Mouse (Mus musculus) CH12.LX (cell line): ENCODE measurements around the gene Epx.

Experiments
- CTCF ChIP-seq, 2 experiments: IDR thresholded peaks in 1 of 2; conservative IDR thresholded peaks in 1 of 2; 2 replicates each; pipeline ENCODE4 v1.5.1; 2011 to 2012; ENCODE audit warnings: low read depth in 2 of 2, low read length in 2 of 2, improper control_type of control experiment in 1 of 2, inconsistent platforms in 1 of 2, mild to moderate bottlenecking in 1 of 2, moderate library complexity in 1 of 2
- EP300 ChIP-seq: IDR thresholded peaks from 2 replicates; pipeline ENCODE4 v1.6.1; 2011; ENCODE audit warnings: low read length, improper control_type of control experiment
- GABPA ChIP-seq: IDR thresholded peaks from 2 replicates; pipeline ENCODE4 v1.6.1; 2012; ENCODE audit warnings: low read depth, low read length, improper control_type of control experiment, inconsistent platforms; ENCODE audit not compliant: insufficient replicate concordance
- HCFC1 ChIP-seq: IDR thresholded peaks from 2 replicates; pipeline ENCODE4 v1.6.1; 2012; ENCODE audit warnings: low read depth, mild to moderate bottlenecking, inconsistent platforms, low read length, improper control_type of control experiment
- MAFK ChIP-seq: IDR thresholded peaks from 2 replicates; pipeline ENCODE4 v1.6.1; 2011; ENCODE audit warnings: low read length, improper control_type of control experiment; ENCODE audit not compliant: insufficient replicate concordance
- MAX ChIP-seq: IDR thresholded peaks from 2 replicates; pipeline ENCODE4 v1.6.1; 2011; ENCODE audit warnings: low read length, improper control_type of control experiment
- POLR2A ChIP-seq: IDR thresholded peaks from 2 replicates; pipeline ENCODE4 v1.6.1; 2011; ENCODE audit warnings: low read depth, mild to moderate bottlenecking, improper control_type of control experiment, low read length
- RAD21 ChIP-seq: IDR thresholded peaks from 2 replicates; pipeline ENCODE4 v1.6.1; 2011; ENCODE audit warnings: low read depth, mild to moderate bottlenecking, low read length, improper control_type of control experiment, moderate library complexity
- SIN3A ChIP-seq: IDR thresholded peaks from 2 replicates; pipeline ENCODE4 v1.6.1; 2012; ENCODE audit warnings: low read length, improper control_type of control experiment, inconsistent platforms
- TCF12 ChIP-seq: IDR thresholded peaks from 2 replicates; pipeline ENCODE4 v1.6.1; 2014; ENCODE audit warnings: low read depth, mild to moderate bottlenecking, inconsistent platforms, low read length, improper control_type of control experiment
- ZC3H11A ChIP-seq: IDR thresholded peaks from 2 replicates; pipeline ENCODE4 v1.6.1; 2012; ENCODE audit warnings: low read depth, mild to moderate bottlenecking, inconsistent platforms, low read length, improper control_type of control experiment
- ZMIZ1 ChIP-seq: IDR thresholded peaks from 2 replicates; pipeline ENCODE4 v1.6.1; 2012; ENCODE audit warnings: low read depth, mild to moderate bottlenecking, inconsistent platforms, low read length, improper control_type of control experiment

DNA sequence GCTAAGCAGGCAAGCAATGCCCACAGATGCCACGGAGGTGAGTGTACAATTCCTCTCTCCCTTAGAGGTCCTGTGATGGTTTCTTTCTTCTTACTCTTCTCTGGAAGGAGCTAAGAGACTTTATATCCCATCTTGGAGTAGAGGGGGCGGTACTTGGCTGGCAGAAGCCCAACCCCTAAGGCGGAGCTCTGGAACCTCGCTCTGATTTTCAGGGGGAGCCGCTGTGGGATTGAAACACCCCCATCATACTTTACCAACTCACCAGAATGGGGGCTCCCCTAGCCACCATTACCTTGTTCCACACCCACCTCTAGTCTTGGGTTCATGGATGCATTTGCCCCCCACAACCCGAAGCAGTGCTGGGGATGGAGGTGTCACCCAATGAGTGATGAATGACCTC is at the start of gene Epx:
- TF ChIP-seq ZMIZ1 (no peak), TCF12 (no peak), MAX (no peak), ZC3H11A (no peak), SIN3A (no peak), POLR2A (no peak), HCFC1 (no peak), EP300 (no peak), MAFK (no peak), RAD21 (no peak), GABPA (no peak), CTCF (conservative IDR thresholded peaks at IDR 0.05 in 1 of 2, IDR thresholded peaks at IDR 0.05 in 1 of 2; ENCODE audit: low read depth in 2 of 2, low read length in 2 of 2) (no peak)
